Mouse (Mus musculus) splenic B cell, adult 2 months (primary cell): Measurements from ENCODE around the gene Itgad.
"Not testable (repeated sequence)": the region's sequence is repeated elsewhere in the genome, so short reads cannot be mapped to it uniquely, and the experiment has no call there.

ENCODE experiments used
- DNase-seq: peaks from one replicate; pipeline ENCODE4 v3.0.0-alpha.2; 2011; ENCODE audit warnings: low read depth, low spot score
- H3K27me3 ChIP-seq: 2 replicates; pipeline ENCODE4 v1.6.1; 2012; ENCODE audit warnings: mild to moderate bottlenecking, low read length, moderate library complexity, mixed read lengths; ENCODE audit not compliant: control insufficient read depth, poor library complexity, insufficient read depth, severe bottlenecking
- H3K36me3 ChIP-seq: 2 replicates; pipeline ENCODE4 v1.6.1; 2012; ENCODE audit warnings: mild to moderate bottlenecking, low read length, moderate library complexity, mixed read lengths; ENCODE audit not compliant: control insufficient read depth, poor library complexity, insufficient read depth, severe bottlenecking

Itgad gene

GRCm38 (mm10) chr7:128150970-128151369 is 3.2 kb upstream of the Itgad start:
- no peak for DNase-seq
- H3K36me3 ChIP-seq = no peaks in the 10 kb centered on the region
- H3K27me3 ChIP-seq = no peaks in the 10 kb centered on the region

GRCm38 (mm10) chr7:128154924-128155323 is 748 bp downstream of the Itgad start:
- DNase-seq = no peak
- Histone ChIP-seq H3K27me3 (no peaks in the 10 kb centered on the region), H3K36me3 (no peaks in the 10 kb centered on the region)

GRCm38 (mm10) chr7:128158688-128159354 is 4.6 kb downstream of the Itgad start:
- H3K27me3 ChIP-seq, H3K36me3 ChIP-seq: not testable (repeated sequence)
- peak; percentile 24 for DNase-seq

GRCm38 (mm10) chr7:128164001-128164400 is 9.8 kb downstream of the Itgad start:
- no peak for DNase-seq
- H3K27me3 ChIP-seq = no peaks in the 10 kb centered on the region
- H3K36me3 ChIP-seq = no peaks in the 10 kb centered on the region

- Histone ChIP-seq H3K27me3 (no peaks in the 10 kb centered on the region), H3K36me3 (no peaks in the 10 kb centered on the region)
- DNase-seq = no peak
Measured at GRCm38 (mm10) chr7:128166391-128166790, 12.2 kb downstream of the Itgad start.

GRCm38 (mm10) chr7:128169996-128170395 is 15.8 kb downstream of the Itgad start:
- DNase-seq = no peak
- H3K27me3 ChIP-seq = no peaks in the 10 kb centered on the region
- no peaks in the 10 kb centered on the region for H3K36me3 ChIP-seq

GRCm38 (mm10) chr7:128178385-128178784 is 24.2 kb downstream of the Itgad start:
- Histone ChIP-seq H3K36me3 (no peaks in the 10 kb centered on the region), H3K27me3 (no peaks in the 10 kb centered on the region)
- no peak for DNase-seq

- peak; percentile 44 for DNase-seq
- no peaks in the 10 kb centered on the region for H3K36me3 ChIP-seq
- no peaks in the 10 kb centered on the region for H3K27me3 ChIP-seq
Measured at GRCm38 (mm10) chr7:128180126-128180525, 25.9 kb downstream of the Itgad start.

GRCm38 (mm10) chr7:128180546-128180945 is 26.4 kb downstream of the Itgad start:
- Histone ChIP-seq H3K27me3 (no peaks in the 10 kb centered on the region), H3K36me3 (no peaks in the 10 kb centered on the region)
- no peak for DNase-seq

GRCm38 (mm10) chr7:128181691-128182090 is 27.5 kb downstream of the Itgad start:
- no peaks in the 10 kb centered on the region for H3K36me3 ChIP-seq
- H3K27me3 ChIP-seq = no peaks in the 10 kb centered on the region
- DNase-seq = peak; percentile 26

GRCm38 (mm10) chr7:128201607-128202006 is 47.4 kb downstream of the Itgad start:
- no peaks in the 10 kb centered on the region for H3K36me3 ChIP-seq
- no peaks in the 10 kb centered on the region for H3K27me3 ChIP-seq
- DNase-seq = no peak

- no peaks in the 10 kb centered on the region for H3K27me3 ChIP-seq
- DNase-seq = no peak
- no peaks in the 10 kb centered on the region for H3K36me3 ChIP-seq
Measured at GRCm38 (mm10) chr7:128203071-128203470, 48.9 kb downstream of the Itgad start.

GRCm38 (mm10) chr7:128204179-128204578 is 50.0 kb downstream of the Itgad start:
- Histone ChIP-seq H3K27me3 (no peaks in the 10 kb centered on the region), H3K36me3 (no peaks in the 10 kb centered on the region)
- no peak for DNase-seq

- no peaks in the 10 kb centered on the region for H3K36me3 ChIP-seq
- H3K27me3 ChIP-seq = no peaks in the 10 kb centered on the region
- no peak for DNase-seq
Measured at GRCm38 (mm10) chr7:128205695-128206094, 51.5 kb downstream of the Itgad start.

GRCm38 (mm10) chr7:128206152-128206551 is 52.0 kb downstream of the Itgad start, which contains the start of gene Cox6a2:
Cox6a2 (minus strand) TSS chr7:128206387.
- Histone ChIP-seq H3K36me3 (no peaks in the 10 kb centered on the region), H3K27me3 (no peaks in the 10 kb centered on the region)
- no peak for DNase-seq

- Histone ChIP-seq H3K36me3 (no peaks in the 10 kb centered on the region), H3K27me3 (no peaks in the 10 kb centered on the region)
- DNase-seq = peak; percentile 82
Measured at GRCm38 (mm10) chr7:128208187-128208586, 54.0 kb downstream of the Itgad start.
